Mouse (Mus musculus): ENCODE measurements at regions not wholly inside any gene's neighbourhood (a gene's known extent, or its start where the extent isn't known, plus 50 kb on each side); places are given as distances from the start of the nearest gene placed in this dataset.

GRCm38 (mm10) chr2:147718936-147719335 is 327.8 kb downstream of the Foxa2 start:
- no peak for TF ChIP-seq GATA1 (IDR thresholded peaks at IDR 0.05; ENCODE audit: borderline replicate concordance, low read length)
- no peak for TF ChIP-seq FLI1 (IDR thresholded peaks at IDR 0.05; ENCODE audit: low read length)
